Mouse (Mus musculus): ENCODE measurements around the gene Hirip3. TPM values are rescaled to one million over a fixed set of nuclear protein-coding genes. Genes with fewer than 3 reads are reported as not detected.

Hirip3 gene
- polyA plus RNA-seq, 1 experiment from 2014 or later: 26.7 TPM

DNA sequence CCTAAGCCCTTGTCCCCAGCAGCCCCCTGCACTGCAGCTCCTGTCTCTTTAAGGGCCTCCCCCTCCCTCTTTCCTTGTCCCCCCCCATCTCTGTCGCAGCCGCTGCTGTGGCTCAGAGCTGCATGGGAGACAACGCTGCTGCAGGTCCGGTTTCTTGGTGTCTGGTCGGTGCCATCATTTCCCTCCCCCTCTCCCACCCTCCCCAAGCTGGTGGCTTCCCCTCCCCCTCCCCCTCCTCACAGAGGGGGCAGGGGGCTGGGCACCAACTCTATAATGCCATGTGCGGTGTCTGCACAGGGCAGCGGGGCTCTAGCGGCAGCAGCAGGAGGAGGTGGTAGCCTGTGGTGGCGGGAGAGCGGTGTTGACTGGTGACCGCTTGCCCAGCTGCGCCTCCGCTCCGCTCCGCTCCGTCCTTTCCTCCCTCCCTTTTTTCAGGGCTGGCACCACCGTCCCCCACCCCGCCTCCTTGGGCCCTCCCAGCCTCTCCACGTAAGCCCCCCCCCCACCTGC, 38.5 kb upstream of the Hirip3 start:
- WGBS: 0% methylated on average over 17 of the region's 19 CpGs
- DNase-seq (no peak), ATAC-seq (ENCODE audit: insufficient read depth) (no peak)
- Histone ChIP-seq H3K4me2 (peak overlapping the region; percentile 57), H3K36me3 (ENCODE audit: insufficient read depth) (no peaks in the 10 kb centered on the region), H3K9me3 (ENCODE audit: low read depth, low read length) (no peaks in the 10 kb centered on the region), H3K27ac (ENCODE audit: low read depth) (no peak overlapping the region), H3K27me3 (ENCODE audit: insufficient read depth, low read length) (peaks cover 22% of the 10 kb centered on the region), H3K4me1 (ENCODE audit: insufficient read depth) (no peaks in the 10 kb centered on the region), H3K4me3 (ENCODE audit: low read depth, low read length) (peak overlapping the region; percentile 25), H3K9ac (peak overlapping the region; percentile 23; the same call in 1 of the 2 replicates)
- no peak for TF ChIP-seq CTCF (IDR thresholded peaks at IDR 0.05; ENCODE audit: low read depth)

GRCm38 (mm10) chr7:126823940-126824339, 37.8 kb upstream of the Hirip3 start:
- H3K9me3 ChIP-seq (ENCODE audit: low read depth, low read length): no peaks in the 10 kb centered on the region
- no peak overlapping the region for H3K4me2 ChIP-seq
- 10% methylated on average over 10 of the region's 10 CpGs for WGBS
- no peaks in the 10 kb centered on the region for H3K4me1 ChIP-seq (ENCODE audit: insufficient read depth)
- DNase-seq (no peak), ATAC-seq (ENCODE audit: insufficient read depth) (no peak)
- H3K4me3 ChIP-seq (ENCODE audit: low read depth, low read length): no peak overlapping the region
- H3K36me3 ChIP-seq (ENCODE audit: insufficient read depth): no peaks in the 10 kb centered on the region
- H3K27ac ChIP-seq (ENCODE audit: low read depth): no peak overlapping the region
- no peak for TF ChIP-seq CTCF (IDR thresholded peaks at IDR 0.05; ENCODE audit: low read depth)
- H3K9ac ChIP-seq: no peak overlapping the region
- peaks cover 22% of the 10 kb centered on the region for H3K27me3 ChIP-seq (ENCODE audit: insufficient read depth, low read length)

- Histone ChIP-seq H3K36me3 (ENCODE audit: insufficient read depth) (no peaks in the 10 kb centered on the region), H3K9ac (no peak overlapping the region), H3K27ac (ENCODE audit: low read depth) (no peak overlapping the region), H3K4me3 (ENCODE audit: low read depth, low read length) (no peak overlapping the region), H3K9me3 (ENCODE audit: low read depth, low read length) (no peaks in the 10 kb centered on the region), H3K4me1 (ENCODE audit: insufficient read depth) (no peaks in the 10 kb centered on the region), H3K27me3 (ENCODE audit: insufficient read depth, low read length) (peaks cover 22% of the 10 kb centered on the region), H3K4me2 (no peak overlapping the region)
- ATAC-seq (ENCODE audit: insufficient read depth) (no peak), DNase-seq (peak; percentile 72)
- 9% methylated on average over 8 of the region's 8 CpGs for WGBS
- no peak for TF ChIP-seq CTCF (IDR thresholded peaks at IDR 0.05; ENCODE audit: low read depth)
These were observed 36.4 kb upstream of the Hirip3 start for GRCm38 (mm10) chr7:126825403-126825802.

DNA sequence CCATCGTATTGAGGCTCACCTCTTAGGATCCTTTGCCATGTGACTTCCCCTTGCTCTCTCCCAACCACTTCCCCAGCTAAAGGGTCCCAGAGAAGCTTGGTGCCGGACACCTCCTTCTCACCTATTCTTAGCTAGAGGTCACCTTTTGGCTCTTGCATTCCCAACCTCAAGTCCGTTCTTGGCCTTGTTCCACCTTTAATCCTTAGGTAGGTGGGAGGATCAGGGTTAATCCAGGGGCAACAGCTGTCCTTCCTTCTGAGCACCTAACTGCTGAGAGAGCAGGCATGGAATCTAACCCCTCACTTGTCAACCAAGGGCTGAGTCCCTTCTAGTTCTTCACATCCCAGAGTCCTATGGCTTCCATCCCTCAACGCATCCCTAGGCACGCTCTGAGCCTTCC, 35.8 kb upstream of the Hirip3 start:
- H3K27me3 ChIP-seq (ENCODE audit: insufficient read depth, low read length): peaks cover 22% of the 10 kb centered on the region
- no peak for DNase-seq

DNA sequence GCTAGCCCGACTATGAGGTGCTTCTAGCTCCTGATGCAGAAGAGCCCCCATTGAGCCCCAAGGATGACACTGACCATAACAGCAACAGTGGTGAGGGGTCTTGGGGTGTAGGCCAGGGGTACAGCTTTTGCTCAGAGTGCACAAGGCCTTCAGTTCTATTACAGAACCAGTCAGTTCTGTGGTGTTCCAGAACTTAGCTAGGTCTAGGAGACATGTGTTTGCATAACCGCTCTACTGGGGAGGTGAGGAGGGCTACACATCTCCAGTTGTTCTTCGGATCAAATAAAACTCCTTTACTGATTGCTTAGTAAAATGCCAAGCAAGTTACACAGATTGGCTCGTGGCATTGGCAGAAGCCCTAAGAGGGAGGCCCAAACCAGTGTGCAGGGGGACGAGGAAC, 30.2 kb upstream of the Hirip3 start, which contains the start of gene 4930451I11Rik:
Gene 4930451I11Rik, minus strand, starts transcription at position 101 of the 400 bp plus-strand sequence.
- ATAC-seq (ENCODE audit: insufficient read depth): no peak
- peak within 1 kb of the TSS; percentile 58 for H3K4me2 ChIP-seq
- peak within 1 kb of the TSS; percentile 29 for H3K4me3 ChIP-seq (ENCODE audit: low read depth, low read length)
- no peaks in the 10 kb centered on the region for H3K9me3 ChIP-seq (ENCODE audit: low read depth, low read length)
- TF ChIP-seq CTCF (IDR thresholded peaks at IDR 0.05; ENCODE audit: low read depth): no peak
- no peak within 1 kb of the TSS for H3K27ac ChIP-seq (ENCODE audit: low read depth)
- DNase-seq: no peak
- H3K4me1 ChIP-seq (ENCODE audit: insufficient read depth): no peaks in the 10 kb centered on the region
- H3K9ac ChIP-seq: no peak within 1 kb of the TSS
- no peaks in the 10 kb centered on the region for H3K27me3 ChIP-seq (ENCODE audit: insufficient read depth, low read length)
- 58% methylated on average over 5 of the region's 5 CpGs for WGBS
- no peaks in the 10 kb centered on the region for H3K36me3 ChIP-seq (ENCODE audit: insufficient read depth)

More for the DNA sequence above, 35.8 kb upstream of the Hirip3 start:
- Histone ChIP-seq H3K36me3 (ENCODE audit: insufficient read depth) (no peaks in the 10 kb centered on the region), H3K4me1 (ENCODE audit: insufficient read depth) (no peaks in the 10 kb centered on the region), H3K4me2 (no peak overlapping the region), H3K4me3 (ENCODE audit: low read depth, low read length) (no peak overlapping the region), H3K27ac (ENCODE audit: low read depth) (no peak overlapping the region), H3K9me3 (ENCODE audit: low read depth, low read length) (no peaks in the 10 kb centered on the region), H3K9ac (no peak overlapping the region)
- ATAC-seq (ENCODE audit: insufficient read depth): no peak
- 60% methylated on average over 5 of the region's 5 CpGs for WGBS
- no peak for TF ChIP-seq CTCF (IDR thresholded peaks at IDR 0.05; ENCODE audit: low read depth)

- peak overlapping the region; percentile 58 for H3K4me2 ChIP-seq
- no peaks in the 10 kb centered on the region for H3K4me1 ChIP-seq (ENCODE audit: insufficient read depth)
- no peaks in the 10 kb centered on the region for H3K9me3 ChIP-seq (ENCODE audit: low read depth, low read length)
- H3K4me3 ChIP-seq (ENCODE audit: low read depth, low read length): peak overlapping the region; percentile 29
- peak; percentile 80 for ATAC-seq (ENCODE audit: insufficient read depth)
- H3K36me3 ChIP-seq (ENCODE audit: insufficient read depth): no peaks in the 10 kb centered on the region
- WGBS: 2% methylated on average over 21 of the region's 21 CpGs
- no peak overlapping the region for H3K27ac ChIP-seq (ENCODE audit: low read depth)
- peak; percentile 88 for TF ChIP-seq CTCF (IDR thresholded peaks at IDR 0.05; ENCODE audit: low read depth)
- peak; percentile 90 for DNase-seq
- H3K9ac ChIP-seq: no peak overlapping the region
- H3K27me3 ChIP-seq (ENCODE audit: insufficient read depth, low read length): no peaks in the 10 kb centered on the region
These were observed 29.7 kb upstream of the Hirip3 start for GRCm38 (mm10) chr7:126832036-126832598.

DNA sequence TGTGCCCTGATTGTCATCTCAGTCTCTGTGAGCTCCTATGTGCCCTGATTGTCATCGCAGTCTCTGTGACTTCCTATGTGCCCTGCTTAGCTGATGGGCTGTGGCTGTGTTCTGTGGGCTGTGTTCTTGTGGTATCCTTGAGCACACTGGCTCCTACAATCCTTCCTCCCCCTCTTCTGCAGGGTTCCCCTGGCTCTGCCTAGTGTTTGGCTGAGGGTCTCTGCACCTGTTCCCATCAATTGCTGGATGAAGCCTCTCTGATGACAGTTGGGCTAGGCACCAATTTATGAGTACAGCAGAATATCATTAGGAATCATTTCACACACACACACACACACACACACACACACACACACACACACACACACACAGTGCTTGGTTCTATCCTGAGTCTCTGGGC, 28.5 kb upstream of the Hirip3 start:
- WGBS: 91% methylated on average over 1 of the region's 1 CpGs
- no peak for ATAC-seq (ENCODE audit: insufficient read depth)
- DNase-seq: no peak
- no peaks in the 10 kb centered on the region for H3K36me3 ChIP-seq (ENCODE audit: insufficient read depth)
- TF ChIP-seq CTCF (IDR thresholded peaks at IDR 0.05; ENCODE audit: low read depth): no peak
- no peak overlapping the region for H3K9ac ChIP-seq
- no peak overlapping the region for H3K4me2 ChIP-seq
- no peaks in the 10 kb centered on the region for H3K4me1 ChIP-seq (ENCODE audit: insufficient read depth)
- H3K4me3 ChIP-seq (ENCODE audit: low read depth, low read length): no peak overlapping the region
- no peaks in the 10 kb centered on the region for H3K27me3 ChIP-seq (ENCODE audit: insufficient read depth, low read length)
- H3K9me3 ChIP-seq (ENCODE audit: low read depth, low read length): no peaks in the 10 kb centered on the region
- no peak overlapping the region for H3K27ac ChIP-seq (ENCODE audit: low read depth)
